Mouse (Mus musculus): ENCODE measurements around the gene Esrrg. TPM values are rescaled to one million over a fixed set of nuclear protein-coding genes. Genes with fewer than 3 reads are reported as not detected.

The Esrrg gene
- polyA plus RNA-seq, 1 experiment = 0.60 TPM

GRCm38 (mm10) chr1:187645258-187645657 is 36.7 kb downstream of the Esrrg start:
- DNase-seq (ENCODE audit: low read depth, low spot score) = no peak
- WGBS = 83% methylated on average over 8 of the region's 8 CpGs

- no peak for DNase-seq (ENCODE audit: low read depth, low spot score)
- 89% methylated on average over 8 of the region's 8 CpGs for WGBS
Observed at GRCm38 (mm10) chr1:187648551-187648950, 40.0 kb downstream of the Esrrg start.

- WGBS = 76% methylated on average over 5 of the region's 5 CpGs
- DNase-seq (ENCODE audit: low read depth, low spot score) = no peak
Observed at GRCm38 (mm10) chr1:187649871-187650270, 41.3 kb downstream of the Esrrg start.

GRCm38 (mm10) chr1:187650786-187651687 is 42.4 kb downstream of the Esrrg start:
- no peak for DNase-seq (ENCODE audit: low read depth, low spot score)
- 37% methylated on average over 24 of the region's 24 CpGs for WGBS

GRCm38 (mm10) chr1:187651688-187652241 is 43.2 kb downstream of the Esrrg start:
- under 1% methylated on average over 47 of the region's 47 CpGs for WGBS
- DNase-seq (ENCODE audit: low read depth, low spot score) = no peak

- DNase-seq (ENCODE audit: low read depth, low spot score) = no peak
- WGBS = 60% methylated on average over 7 of the region's 7 CpGs
Observed at GRCm38 (mm10) chr1:187652445-187652844, 43.9 kb downstream of the Esrrg start.

GRCm38 (mm10) chr1:187653390-187653789 is 44.8 kb downstream of the Esrrg start:
- DNase-seq (ENCODE audit: low read depth, low spot score) = no peak
- WGBS = 38% methylated on average over 9 of the region's 9 CpGs

- 72% methylated on average over 9 of the region's 9 CpGs for WGBS
- DNase-seq (ENCODE audit: low read depth, low spot score) = no peak
Observed at GRCm38 (mm10) chr1:187660963-187661362, 52.4 kb downstream of the Esrrg start.

- 48% methylated on average over 12 of the region's 12 CpGs for WGBS
- DNase-seq (ENCODE audit: low read depth, low spot score) = no peak
Observed at GRCm38 (mm10) chr1:187662083-187662609, 53.6 kb downstream of the Esrrg start.

GRCm38 (mm10) chr1:187663376-187663775 is 54.8 kb downstream of the Esrrg start:
- no peak for DNase-seq (ENCODE audit: low read depth, low spot score)
- 77% methylated on average over 6 of the region's 6 CpGs for WGBS

GRCm38 (mm10) chr1:187664261-187664660 is 55.7 kb downstream of the Esrrg start:
- 76% methylated on average over 7 of the region's 7 CpGs for WGBS
- no peak for DNase-seq (ENCODE audit: low read depth, low spot score)

GRCm38 (mm10) chr1:187665901-187666600 is 57.5 kb downstream of the Esrrg start:
- WGBS = 50% methylated on average over 10 of the region's 10 CpGs

GRCm38 (mm10) chr1:187669746-187670145 is 61.2 kb downstream of the Esrrg start:
- DNase-seq (ENCODE audit: low read depth, low spot score) = no peak
- WGBS = 95% methylated on average over 6 of the region's 6 CpGs

More at GRCm38 (mm10) chr1:187665901-187666600, 57.5 kb downstream of the Esrrg start:
- no peak for DNase-seq (ENCODE audit: low read depth, low spot score)

- no peak for DNase-seq (ENCODE audit: low read depth, low spot score)
- 63% methylated on average over 5 of the region's 5 CpGs for WGBS
Observed at GRCm38 (mm10) chr1:187672446-187672845, 63.9 kb downstream of the Esrrg start.

- no peak for DNase-seq (ENCODE audit: low read depth, low spot score)
- WGBS = 26% methylated on average over 10 of the region's 10 CpGs
Observed at GRCm38 (mm10) chr1:187674771-187675186, 66.2 kb downstream of the Esrrg start.

- no peak for DNase-seq (ENCODE audit: low read depth, low spot score)
- 90% methylated on average over 10 of the region's 10 CpGs for WGBS
Observed at GRCm38 (mm10) chr1:187676626-187677025, 68.0 kb downstream of the Esrrg start.

GRCm38 (mm10) chr1:187679246-187679645 is 70.7 kb downstream of the Esrrg start:
- DNase-seq (ENCODE audit: low read depth, low spot score) = no peak
- 77% methylated on average over 1 of the region's 1 CpGs for WGBS

- DNase-seq (ENCODE audit: low read depth, low spot score) = no peak
- 84% methylated on average over 4 of the region's 4 CpGs for WGBS
Observed at GRCm38 (mm10) chr1:187684519-187684918, 75.9 kb downstream of the Esrrg start.

- WGBS = 88% methylated on average over 11 of the region's 11 CpGs
- DNase-seq (ENCODE audit: low read depth, low spot score) = no peak
Observed at GRCm38 (mm10) chr1:187691846-187692525, 83.4 kb downstream of the Esrrg start.

- DNase-seq (ENCODE audit: low read depth, low spot score) = no peak
- 64% methylated on average over 4 of the region's 4 CpGs for WGBS
Observed at GRCm38 (mm10) chr1:187694865-187695264, 86.3 kb downstream of the Esrrg start.
